Mouse (Mus musculus) midbrain, embryonic 15.5 days (tissue): ENCODE measurements around the gene Olfr446. TPM values are rescaled to one million over a fixed set of nuclear protein-coding genes. Genes with fewer than 3 reads are reported as not detected.

Source experiments
- ATAC-seq: fragments of 200-750 bp; cut with Nextera tagmentation; replicated peaks from 2 replicates; pipeline ENCODE4 v1.8.0; 2017; ENCODE audit warnings: moderate TSS enrichment
- H3K27ac ChIP-seq: fragments of 300-500 bp; sonication (generic); 2 replicates; pipeline ENCODE4 v1.5.1; 2015; ENCODE audit warnings: mild to moderate bottlenecking, inconsistent platforms
- H3K27me3 ChIP-seq: fragments of 300-500 bp; sonication (generic); replicated peaks from 2 replicates; pipeline ENCODE4 v1.6.1; 2015; ENCODE audit warnings: inconsistent platforms
- H3K36me3 ChIP-seq: fragments of 300-500 bp; sonication (generic); replicated peaks from 2 replicates; pipeline ENCODE4 v1.6.1; 2015; ENCODE audit warnings: inconsistent platforms
- H3K4me1 ChIP-seq: fragments of 300-500 bp; sonication (generic); 2 replicates; pipeline ENCODE4 v1.6.1; 2015; ENCODE audit warnings: inconsistent platforms
- H3K4me2 ChIP-seq: fragments of 300-500 bp; sonication (generic); 2 replicates; pipeline ENCODE4 v1.6.1; 2015; ENCODE audit warnings: inconsistent platforms, mild to moderate bottlenecking, moderate library complexity
- H3K4me3 ChIP-seq: fragments of 300-500 bp; sonication (generic); 2 replicates; pipeline ENCODE4 v1.5.1; 2015; ENCODE audit warnings: mild to moderate bottlenecking, inconsistent platforms
- H3K9ac ChIP-seq: fragments of 300-500 bp; sonication (generic); 2 replicates; pipeline ENCODE4 v1.6.1; 2015; ENCODE audit warnings: mild to moderate bottlenecking, inconsistent platforms
- H3K9me3 ChIP-seq: fragments of 300-500 bp; sonication (generic); 2 replicates; pipeline ENCODE4 v1.6.1; 2016; ENCODE audit warnings: inconsistent platforms
- WGBS: fragments of 180-500 bp; shearing (Covaris S2); methylation state at CpG from one replicate; pipeline ENCODE4 v1.1.7; 2015; ENCODE audit warnings: mixed read lengths; 5-methylcytosine and 5-hydroxymethylcytosine counted together
- polyA plus RNA-seq: library from polyadenylated mRNA; unstranded; fragments of >200 nt; fragmentation: Nextera tagmentation; extraction: Ambion mirVana; gene quantifications from 2 replicates; pipeline ENCODE4 v1.2.1, GENCODE M21; 2015

Olfr446 gene
- polyA plus RNA-seq = not detected in 2 replicates

DNA sequence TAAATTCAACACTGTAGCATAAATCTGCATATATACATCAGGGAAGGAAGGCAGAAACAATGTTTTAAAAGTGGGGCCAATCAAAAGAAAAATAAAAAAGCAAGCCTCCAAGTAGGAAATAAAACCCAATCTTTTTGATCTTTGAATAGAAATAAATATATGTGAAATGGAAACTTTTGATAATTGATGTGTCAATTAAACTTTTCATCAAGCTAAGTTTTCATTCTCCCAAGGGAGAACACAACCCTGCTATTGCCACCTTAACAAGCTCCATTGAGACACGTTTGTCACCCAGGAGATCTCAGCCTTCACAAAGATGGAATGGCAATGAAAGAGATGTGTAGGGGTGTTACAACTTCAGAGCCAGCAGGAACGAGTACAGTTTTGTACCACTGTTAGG is at the start of gene Olfr446:
TSS of gene Olfr446 (plus strand) at position 301 of the 400 bp plus-strand sequence.
- H3K4me3 ChIP-seq = no peak within 1 kb of the TSS
- no peak within 1 kb of the TSS for H3K4me2 ChIP-seq
- no peaks in the 10 kb centered on the region for H3K36me3 ChIP-seq
- 74% methylated on average over 2 of the region's 2 CpGs for WGBS
- no peak within 1 kb of the TSS for H3K27ac ChIP-seq
- H3K27me3 ChIP-seq = no peaks in the 10 kb centered on the region
- no peaks in the 10 kb centered on the region for H3K4me1 ChIP-seq
- no peak within 1 kb of the TSS for H3K9ac ChIP-seq
- H3K9me3 ChIP-seq = no peaks in the 10 kb centered on the region
- no peak for ATAC-seq

DNA sequence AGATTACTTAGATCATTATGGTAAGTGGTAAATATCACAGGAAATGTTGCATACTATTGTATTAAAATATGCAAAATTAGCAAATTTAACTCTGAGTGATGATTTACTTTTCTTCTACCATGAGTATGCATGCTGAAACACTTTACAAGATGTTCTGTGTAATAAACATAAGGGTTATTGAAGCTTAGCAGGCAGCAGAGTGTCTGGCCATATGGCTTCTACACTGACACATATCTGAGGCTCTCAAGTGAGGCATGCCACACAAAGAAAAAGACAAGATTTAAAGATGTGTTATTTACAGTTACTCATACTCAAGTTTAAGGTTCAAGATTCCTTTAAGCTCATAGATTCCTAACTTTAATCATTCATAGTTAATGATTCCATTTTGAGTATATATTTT is 44.9 kb upstream of the Olfr446 start:
- Histone ChIP-seq H3K9me3 (no peaks in the 10 kb centered on the region), H3K4me3 (no peak overlapping the region), H3K4me2 (no peak overlapping the region), H3K4me1 (no peaks in the 10 kb centered on the region), H3K27ac (no peak overlapping the region), H3K9ac (no peak overlapping the region), H3K36me3 (no peaks in the 10 kb centered on the region), H3K27me3 (no peaks in the 10 kb centered on the region)
- ATAC-seq = no peak

DNA sequence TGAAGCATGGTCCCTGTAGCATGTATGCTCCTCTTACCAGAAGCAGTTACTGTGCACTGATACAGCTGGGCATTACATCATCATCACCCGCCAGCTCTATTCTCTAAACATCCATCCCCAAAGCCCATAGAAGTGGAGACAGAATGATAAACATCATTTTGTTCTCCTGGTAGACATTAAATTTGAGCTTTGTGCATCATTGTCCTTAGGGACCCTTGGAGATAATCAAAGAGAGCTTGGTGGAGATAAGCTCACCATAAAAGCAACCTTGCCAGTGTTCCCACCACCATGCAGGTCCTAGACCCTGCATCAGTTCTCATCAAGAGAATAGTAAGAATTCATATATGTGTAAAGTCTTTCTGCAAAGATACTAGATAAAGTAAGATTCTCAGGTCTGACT is 31.0 kb upstream of the Olfr446 start, which contains the start of gene Olfr448:
TSS of gene Olfr448 (plus strand) at position 301 of the 400 bp plus-strand sequence.
- Histone ChIP-seq H3K27me3 (no peaks in the 10 kb centered on the region), H3K4me3 (no peak within 1 kb of the TSS), H3K36me3 (no peaks in the 10 kb centered on the region), H3K4me1 (no peaks in the 10 kb centered on the region), H3K9me3 (no peaks in the 10 kb centered on the region), H3K9ac (no peak within 1 kb of the TSS), H3K4me2 (no peak within 1 kb of the TSS), H3K27ac (no peak within 1 kb of the TSS)
- 86% methylated on average over 1 of the region's 1 CpGs for WGBS
- no peak for ATAC-seq

DNA sequence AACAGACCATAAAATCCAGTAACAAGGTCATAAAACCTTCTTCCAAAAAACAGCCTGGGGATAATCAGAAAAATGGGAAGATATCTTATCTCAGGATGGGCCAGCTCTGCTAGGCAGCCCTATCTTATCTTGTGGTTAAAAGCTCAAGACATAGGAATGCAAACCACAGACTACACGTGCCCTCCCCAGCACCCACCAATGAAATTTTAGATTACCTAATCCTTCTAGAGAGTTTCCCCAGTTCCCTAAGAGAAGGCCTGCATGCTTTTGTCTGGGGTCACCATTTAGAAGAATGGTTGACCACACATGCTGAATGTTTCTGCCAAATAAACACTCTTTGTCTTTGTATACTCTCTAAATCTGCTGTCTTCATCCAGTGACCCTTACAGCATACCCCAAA is 20.8 kb upstream of the Olfr446 start:
- WGBS = 29% methylated on average over 1 of the region's 1 CpGs
- Histone ChIP-seq H3K9me3 (no peaks in the 10 kb centered on the region), H3K36me3 (no peaks in the 10 kb centered on the region), H3K9ac (no peak overlapping the region), H3K4me1 (no peaks in the 10 kb centered on the region), H3K27me3 (no peaks in the 10 kb centered on the region), H3K4me2 (no peak overlapping the region), H3K27ac (no peak overlapping the region), H3K4me3 (no peak overlapping the region)
- no peak for ATAC-seq

DNA sequence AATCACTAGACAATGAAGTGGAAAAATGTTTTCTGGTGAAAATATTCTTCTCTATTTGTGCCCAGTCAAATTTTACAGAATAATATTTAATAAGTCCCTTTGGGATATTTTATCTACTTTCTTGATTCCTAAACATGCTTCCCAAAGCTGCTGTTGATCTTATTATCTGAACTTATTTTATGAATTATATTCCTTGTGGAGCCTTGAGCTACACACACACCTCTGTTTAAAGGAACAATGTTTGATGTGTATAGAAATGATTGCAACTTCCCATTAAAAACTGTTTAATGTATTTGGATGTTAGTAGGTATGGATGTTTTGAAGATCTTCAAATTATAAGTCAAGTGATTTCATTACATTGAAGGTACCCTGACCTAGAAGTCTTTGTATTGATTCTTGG is 12.6 kb upstream of the Olfr446 start, which contains the start of gene Olfr447:
TSS of gene Olfr447 (plus strand) at position 301 of the 400 bp plus-strand sequence.
- Histone ChIP-seq H3K36me3 (no peaks in the 10 kb centered on the region), H3K27me3 (no peaks in the 10 kb centered on the region), H3K27ac (no peak within 1 kb of the TSS), H3K4me3 (no peak within 1 kb of the TSS), H3K4me2 (no peak within 1 kb of the TSS), H3K9me3 (no peaks in the 10 kb centered on the region), H3K4me1 (no peaks in the 10 kb centered on the region), H3K9ac (no peak within 1 kb of the TSS)
- ATAC-seq = no peak

DNA sequence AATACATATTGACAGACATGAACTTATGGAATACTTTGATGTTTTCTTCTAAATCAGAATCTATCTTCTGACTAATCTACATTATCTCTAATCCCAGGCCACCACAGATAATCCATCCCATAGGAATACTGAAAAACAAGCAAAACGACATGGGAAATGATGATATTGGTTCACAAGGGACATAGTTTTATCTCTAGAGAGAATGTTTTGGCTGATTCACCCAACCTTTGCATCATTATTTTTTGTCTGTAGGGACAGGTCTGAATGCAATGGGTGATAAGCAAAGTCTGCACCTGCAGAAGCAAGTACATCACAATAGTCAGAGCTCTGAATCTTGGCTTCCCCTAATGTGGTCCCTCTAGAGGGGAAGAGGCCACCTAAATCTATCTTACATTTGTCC is 27.6 kb downstream of the Olfr446 start, which contains the start of gene Olfr444:
TSS of gene Olfr444 (plus strand) at position 301 of the 400 bp plus-strand sequence.
- Histone ChIP-seq H3K4me1 (no peaks in the 10 kb centered on the region), H3K9ac (no peak within 1 kb of the TSS), H3K4me2 (no peak within 1 kb of the TSS), H3K27ac (no peak within 1 kb of the TSS), H3K27me3 (no peaks in the 10 kb centered on the region), H3K4me3 (no peak within 1 kb of the TSS), H3K9me3 (no peaks in the 10 kb centered on the region), H3K36me3 (no peaks in the 10 kb centered on the region)
- no peak for ATAC-seq
- 74% methylated on average over 1 of the region's 1 CpGs for WGBS

DNA sequence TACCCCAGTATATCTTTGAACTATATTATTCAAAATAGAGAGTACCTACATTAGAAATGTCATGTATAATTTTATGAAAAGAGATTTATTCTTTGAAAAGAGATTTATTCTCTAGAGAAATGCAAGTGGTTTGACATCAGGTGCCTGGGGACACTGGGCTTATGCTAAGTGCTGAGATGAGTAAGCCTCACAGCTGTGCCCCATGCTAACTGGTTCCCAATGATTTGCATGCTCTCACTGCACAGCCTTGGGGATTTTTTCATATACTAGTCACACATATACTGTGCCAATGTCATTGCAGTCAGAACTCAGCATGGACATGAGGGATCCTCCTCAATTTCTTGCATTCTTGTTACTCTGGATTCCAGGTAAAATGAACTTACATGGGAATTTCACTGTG is 59.2 kb downstream of the Olfr446 start:
- ATAC-seq = no peak
- no peaks in the 10 kb centered on the region for H3K4me1 ChIP-seq
- no peaks in the 10 kb centered on the region for H3K9me3 ChIP-seq
- H3K27ac ChIP-seq = no peak overlapping the region
- H3K4me2 ChIP-seq = no peak overlapping the region
- no peaks in the 10 kb centered on the region for H3K36me3 ChIP-seq
- H3K4me3 ChIP-seq = no peak overlapping the region
- H3K9ac ChIP-seq = no peak overlapping the region
- no peaks in the 10 kb centered on the region for H3K27me3 ChIP-seq

Other genes starting within 250 kb of the Olfr446 start
- gene Tcaf1, start 211.3 kb upstream of the Olfr446 start, polyA plus RNA-seq = 237 and 249 TPM in 2 replicates
- gene Olfr453, start 182.0 kb upstream of the Olfr446 start, polyA plus RNA-seq = not detected in 2 replicates
- gene Olfr38, start 165.0 kb upstream of the Olfr446 start, polyA plus RNA-seq = not detected in 2 replicates
- gene Olfr452, start 136.3 kb upstream of the Olfr446 start, polyA plus RNA-seq = not detected in 2 replicates
- gene Olfr450, start 109.4 kb upstream of the Olfr446 start, polyA plus RNA-seq = not detected in 2 replicates
- not detected in 2 replicates for gene Olfr449, start 87.0 kb upstream of the Olfr446 start, polyA plus RNA-seq
- gene Olfr448, start 30.9 kb upstream of the Olfr446 start, polyA plus RNA-seq = not detected in 2 replicates
- not detected in 2 replicates for gene Olfr447, start 12.5 kb upstream of the Olfr446 start, polyA plus RNA-seq
- gene Olfr444, start 27.7 kb downstream of the Olfr446 start, polyA plus RNA-seq = not detected in 2 replicates
- gene Olfr441, start 185.0 kb downstream of the Olfr446 start, polyA plus RNA-seq = not detected in 2 replicates
- gene Olfr237-ps1, start 225.2 kb downstream of the Olfr446 start, polyA plus RNA-seq = not detected in 2 replicates
- not detected in 2 replicates for gene Olfr437, start 241.9 kb downstream of the Olfr446 start, polyA plus RNA-seq